Mouse (Mus musculus): Measurements from ENCODE around the gene Mapk1.

The Mapk1 gene

GRCm38 (mm10) chr16:17085636-17086035 is 102.5 kb downstream of the Mapk1 start:
- DNase-seq (ENCODE audit: low spot score in 2 of 2), result no peak

GRCm38 (mm10) chr16:17086241-17086640 is 103.1 kb downstream of the Mapk1 start:
- no peak for DNase-seq (ENCODE audit: low spot score in 2 of 2)

- peak in 1 of 2 experiments; percentile 23 for DNase-seq (ENCODE audit: low spot score in 2 of 2)
Measured at GRCm38 (mm10) chr16:17086669-17087193, 103.5 kb downstream of the Mapk1 start.

- DNase-seq (ENCODE audit: low spot score in 2 of 2), result no peak
Measured at GRCm38 (mm10) chr16:17088346-17088745, 105.2 kb downstream of the Mapk1 start.

GRCm38 (mm10) chr16:17096938-17097337 is 113.8 kb downstream of the Mapk1 start:
- DNase-seq (ENCODE audit: low spot score in 2 of 2), result no peak

All from frontal cortex, postnatal 25 days (tissue).